Mouse (Mus musculus) heart, adult 11 months (tissue): Measurements from ENCODE around the gene Isoc2b.
"Not testable (repeated sequence)": the region's sequence is repeated elsewhere in the genome, so short reads cannot be mapped to it uniquely, and the experiment has no call there.

Experiments used
- DNase-seq: peaks from one replicate; pipeline ENCODE4 v3.0.0; 2022

Isoc2b gene

DNA sequence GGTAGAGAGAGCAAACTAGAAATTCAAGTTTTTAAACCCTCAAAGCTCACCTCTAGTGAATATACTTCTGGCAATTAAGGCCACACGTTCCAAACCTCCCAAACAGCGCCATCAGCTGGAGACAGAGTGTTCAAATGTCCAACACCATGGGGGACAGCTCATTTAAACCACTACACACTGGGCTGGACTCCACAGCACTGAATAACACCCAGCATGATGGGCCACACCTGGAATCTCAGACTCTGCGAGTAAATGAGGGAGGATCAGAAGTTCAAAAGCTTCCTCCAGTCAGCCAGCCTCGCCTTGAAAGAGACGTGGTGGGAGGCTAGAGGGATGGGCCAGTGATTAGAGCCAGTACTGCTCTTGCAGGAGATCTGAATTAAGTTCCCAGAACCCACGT lies at the start of gene Isoc2b:
Gene Isoc2b (minus strand): TSS at position 126 of the 400 bp plus-strand sequence.
- peak; percentile 80 for DNase-seq

DNA sequence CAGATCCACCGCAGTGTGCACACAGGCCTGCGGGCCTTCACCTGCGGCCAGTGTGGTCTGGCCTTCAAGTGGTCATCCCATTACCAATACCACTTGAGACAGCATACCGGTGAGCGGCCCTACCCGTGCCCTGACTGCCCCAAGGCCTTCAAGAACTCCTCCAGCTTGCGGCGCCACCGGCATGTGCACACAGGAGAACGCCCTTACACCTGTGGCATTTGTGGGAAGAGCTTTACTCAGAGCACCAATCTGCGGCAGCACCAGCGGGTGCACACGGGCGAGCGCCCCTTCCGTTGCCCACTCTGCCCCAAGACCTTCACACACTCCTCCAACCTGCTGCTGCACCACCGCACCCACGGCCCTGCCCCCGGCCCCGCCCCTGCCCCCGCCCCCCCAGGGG lies 49.0 kb upstream of the Isoc2b start:
- DNase-seq: peak; percentile 91

DNA sequence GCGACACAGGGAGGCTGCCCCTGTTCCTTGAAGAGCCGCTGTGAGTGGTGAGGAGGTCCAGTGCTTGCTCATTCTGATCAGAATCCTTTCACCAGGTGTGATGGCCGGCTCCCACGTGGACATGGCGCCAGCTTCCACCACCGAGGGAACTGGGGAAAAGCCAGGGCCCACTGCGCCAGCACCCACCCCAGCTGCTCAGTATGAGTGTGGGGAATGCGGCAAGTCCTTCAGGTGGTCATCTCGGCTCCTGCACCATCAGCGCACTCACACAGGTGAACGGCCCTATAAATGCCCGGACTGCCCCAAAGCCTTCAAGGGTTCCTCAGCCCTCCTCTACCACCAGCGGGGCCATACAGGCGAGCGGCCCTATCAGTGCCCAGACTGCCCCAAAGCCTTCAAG lies 48.6 kb upstream of the Isoc2b start:
- peak; percentile 90 for DNase-seq

DNA sequence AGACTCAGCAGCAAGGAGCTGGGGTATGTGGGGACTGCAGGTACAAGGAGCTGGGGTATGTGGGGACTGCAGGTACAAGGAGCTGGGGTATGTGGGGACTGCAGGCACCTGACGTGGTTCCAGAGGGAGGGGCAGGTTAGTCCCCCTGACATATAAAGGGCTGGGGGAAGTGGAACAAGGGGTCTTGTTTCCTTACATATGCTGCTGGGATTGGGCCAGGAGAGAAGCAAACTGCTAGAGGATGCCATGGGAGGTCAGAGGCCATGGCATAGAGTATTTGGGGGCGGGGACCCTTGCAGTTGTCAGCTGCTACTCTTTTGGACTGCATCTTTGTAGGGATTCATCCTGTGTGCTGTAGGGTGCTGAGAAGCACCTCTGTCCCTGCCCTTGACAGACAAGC lies 47.4 kb upstream of the Isoc2b start:
- DNase-seq: peak; percentile 89

DNA sequence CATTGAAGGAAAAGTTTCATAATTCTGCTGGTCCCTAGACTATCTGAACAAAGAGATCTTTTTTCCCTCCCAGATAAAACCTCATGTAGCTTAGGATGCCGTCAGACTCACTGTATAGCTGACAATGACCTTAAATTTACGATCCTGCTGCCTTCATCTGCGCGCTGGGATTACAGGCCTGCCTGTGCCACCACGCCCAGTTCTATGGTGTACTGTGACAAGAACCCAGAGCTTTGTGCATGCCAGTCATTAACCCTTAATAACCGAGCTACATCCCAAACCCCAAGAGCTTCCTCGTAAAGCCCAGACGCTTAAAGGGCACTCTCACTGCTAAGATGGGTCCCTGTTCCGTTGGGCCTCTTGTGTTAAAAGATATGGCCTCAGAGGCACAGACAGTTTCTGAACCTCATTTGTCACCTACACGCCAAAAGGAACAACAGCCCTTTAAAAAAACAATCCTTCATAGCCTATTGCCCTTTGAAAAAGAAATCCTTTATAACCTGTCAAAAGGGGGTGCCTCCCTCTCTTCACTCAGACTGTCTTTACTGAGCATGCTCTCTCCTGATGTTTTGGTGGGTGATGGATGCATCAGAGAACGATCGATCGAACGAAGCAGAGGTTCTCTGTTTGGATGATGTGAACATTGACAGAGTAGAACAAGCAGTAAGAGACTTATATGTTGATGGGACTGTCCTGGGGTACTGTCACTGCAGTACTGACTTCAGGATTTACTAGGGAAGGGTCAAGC lies 45.8 kb upstream of the Isoc2b start:
- no peak for DNase-seq

DNA sequence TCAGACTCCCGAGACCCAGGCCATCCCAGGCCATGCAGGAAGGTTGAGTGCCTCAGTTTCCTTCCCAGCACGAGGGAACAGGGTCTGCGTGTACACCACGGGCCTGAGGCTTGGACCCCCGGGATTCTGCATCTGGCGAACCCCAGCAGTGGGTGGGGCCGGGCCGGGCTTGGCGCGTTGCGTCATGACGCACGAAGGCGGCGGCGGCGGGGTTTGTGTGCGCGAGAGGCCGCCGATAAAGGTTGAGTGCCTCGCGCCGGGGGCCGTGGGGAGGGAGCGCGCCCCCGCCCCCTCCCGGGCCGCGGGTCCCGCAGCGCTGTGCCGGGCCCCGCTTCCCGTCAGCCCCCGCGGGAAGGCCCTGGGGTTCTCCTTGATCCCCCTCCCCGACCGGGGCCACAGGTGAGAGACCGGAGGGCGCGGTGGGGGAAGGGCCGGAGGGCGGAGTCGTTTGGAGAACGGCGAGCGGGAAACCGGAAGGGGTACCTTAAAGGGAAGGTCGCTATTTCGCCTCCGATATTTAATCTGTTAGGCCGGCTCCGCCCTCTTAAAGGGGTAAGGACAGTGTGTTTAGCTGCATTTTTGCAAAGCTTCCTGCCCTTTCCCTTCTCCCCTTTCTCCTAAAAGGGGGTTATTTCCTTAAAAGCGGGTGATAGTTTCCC lies 45.1 kb upstream of the Isoc2b start, which contains the start of gene Zfp628:
Gene Zfp628 (plus strand): TSS at position 211 of the 659 bp plus-strand sequence.
- peak; percentile 99 for DNase-seq

DNA sequence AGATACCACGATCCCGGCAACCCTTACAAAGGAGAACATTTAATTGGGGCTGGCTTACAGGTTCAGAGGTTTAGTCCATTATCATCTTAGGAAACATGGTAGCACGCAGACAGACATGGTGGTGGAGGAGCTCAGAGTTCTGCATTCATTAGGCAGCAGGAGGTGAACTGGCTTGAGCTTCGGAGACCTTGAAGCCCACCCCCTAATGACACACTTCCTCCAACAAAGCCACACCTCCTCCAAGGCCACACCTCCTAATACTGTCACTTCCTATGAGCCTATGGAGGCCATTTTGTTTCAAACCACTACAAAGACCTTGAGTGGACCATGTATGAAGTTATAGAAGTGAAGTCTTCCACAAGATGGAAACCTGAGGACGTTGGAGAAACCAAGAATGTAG lies 42.2 kb upstream of the Isoc2b start:
- DNase-seq: no peak

DNA sequence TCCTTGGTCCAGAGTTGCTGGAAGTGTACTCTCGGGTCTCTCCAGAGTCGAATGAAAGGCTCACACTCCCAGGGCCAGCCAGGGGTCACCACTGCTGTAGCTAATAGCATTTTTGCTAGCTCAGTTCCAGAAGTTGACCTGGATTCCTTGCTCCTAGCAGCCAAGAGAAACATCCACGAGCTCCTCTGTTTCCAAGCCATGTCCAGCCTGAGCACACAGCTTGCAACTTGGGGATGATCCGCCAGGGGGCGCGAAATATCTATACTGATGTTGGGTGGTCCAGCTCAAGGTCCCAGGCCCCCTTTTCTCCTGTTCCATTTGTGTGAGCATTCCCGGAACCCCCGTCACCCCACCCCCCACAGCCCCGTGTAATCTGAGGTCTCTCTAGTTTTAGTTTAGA lies 41.5 kb upstream of the Isoc2b start:
- DNase-seq: peak; percentile 93

DNA sequence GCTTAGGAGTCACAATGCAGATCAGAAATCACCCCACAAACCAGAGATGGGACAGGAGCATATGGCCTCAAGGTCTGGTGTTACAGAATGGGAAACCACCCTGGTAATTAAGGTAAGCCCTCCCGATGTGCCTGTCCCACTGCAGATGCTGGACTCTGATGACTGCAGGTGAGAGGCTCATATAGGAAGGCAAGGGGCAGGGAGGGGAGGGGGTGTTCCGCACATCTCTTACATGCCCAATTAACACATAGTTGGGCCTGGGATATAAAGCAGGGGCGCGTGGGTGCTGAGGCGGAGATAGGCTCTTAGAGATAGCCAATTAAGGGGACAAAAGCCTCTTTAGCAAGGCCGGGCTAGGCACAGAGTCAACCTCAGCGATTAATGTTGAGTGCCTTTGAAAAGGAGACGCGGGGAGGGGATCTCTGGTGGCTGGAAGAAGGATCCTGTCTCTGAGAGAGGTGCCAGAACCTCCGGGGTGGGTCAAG lies 36.5 kb upstream of the Isoc2b start, which contains the start of gene Gm36210:
Gene Gm36210 (minus strand): TSS at position 51 of the 485 bp plus-strand sequence.
- DNase-seq: no peak

DNA sequence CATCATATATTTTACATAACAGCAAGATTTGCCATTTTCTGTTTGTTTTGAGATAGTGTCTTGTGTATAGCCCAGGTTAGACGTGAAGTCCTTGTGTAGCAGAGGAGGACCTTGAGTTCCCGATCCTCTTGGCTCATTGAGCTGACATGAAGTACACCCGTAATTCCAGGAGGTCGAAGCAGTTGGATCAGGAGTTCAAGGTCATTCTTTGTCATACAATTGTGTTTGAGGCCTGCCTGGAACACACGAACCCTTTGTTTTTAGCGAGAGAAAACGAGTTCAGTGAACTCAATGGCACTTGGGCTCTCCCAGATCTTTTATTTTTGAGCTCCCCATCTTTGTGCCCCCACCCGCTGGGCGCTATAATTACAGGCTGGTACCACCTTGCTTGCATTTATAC lies 32.3 kb upstream of the Isoc2b start:
- no peak for DNase-seq

DNA sequence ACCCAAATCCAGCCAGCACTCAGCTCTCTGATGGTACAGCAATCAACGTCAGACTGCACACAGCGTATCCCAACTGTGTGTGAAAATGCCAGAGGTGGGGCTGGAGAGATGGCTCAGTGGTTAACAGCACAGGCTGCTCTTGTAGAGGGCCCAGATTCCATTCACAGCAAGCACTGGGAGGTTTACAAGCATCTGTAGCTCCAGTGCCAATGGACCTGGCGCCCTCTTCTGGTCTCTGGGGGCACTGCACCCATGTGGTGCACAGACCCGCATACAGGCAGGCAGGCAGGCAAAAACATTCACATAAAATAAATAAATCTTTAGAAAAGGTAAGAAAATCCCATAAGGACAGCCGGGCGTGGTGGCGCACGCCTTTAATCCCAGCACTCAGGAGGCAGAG lies 31.1 kb upstream of the Isoc2b start:
- DNase-seq: no peak

DNA sequence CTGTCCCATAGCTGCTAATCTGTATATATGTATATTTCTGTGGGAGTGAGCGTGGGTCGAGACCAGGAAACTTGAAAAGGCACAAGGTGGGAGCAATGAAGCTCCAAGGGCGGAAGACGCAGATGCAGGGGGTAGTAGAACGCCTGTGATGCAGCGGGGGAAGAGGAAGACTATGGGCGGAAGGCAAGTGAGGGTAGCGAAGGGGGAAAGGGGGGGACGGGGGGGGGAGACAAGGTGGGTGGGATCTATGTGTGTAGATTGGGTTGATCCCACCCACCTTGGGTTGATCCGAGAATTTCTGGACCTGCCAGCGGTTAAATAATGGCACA lies 30.4 kb upstream of the Isoc2b start:
- no peak for DNase-seq

DNA sequence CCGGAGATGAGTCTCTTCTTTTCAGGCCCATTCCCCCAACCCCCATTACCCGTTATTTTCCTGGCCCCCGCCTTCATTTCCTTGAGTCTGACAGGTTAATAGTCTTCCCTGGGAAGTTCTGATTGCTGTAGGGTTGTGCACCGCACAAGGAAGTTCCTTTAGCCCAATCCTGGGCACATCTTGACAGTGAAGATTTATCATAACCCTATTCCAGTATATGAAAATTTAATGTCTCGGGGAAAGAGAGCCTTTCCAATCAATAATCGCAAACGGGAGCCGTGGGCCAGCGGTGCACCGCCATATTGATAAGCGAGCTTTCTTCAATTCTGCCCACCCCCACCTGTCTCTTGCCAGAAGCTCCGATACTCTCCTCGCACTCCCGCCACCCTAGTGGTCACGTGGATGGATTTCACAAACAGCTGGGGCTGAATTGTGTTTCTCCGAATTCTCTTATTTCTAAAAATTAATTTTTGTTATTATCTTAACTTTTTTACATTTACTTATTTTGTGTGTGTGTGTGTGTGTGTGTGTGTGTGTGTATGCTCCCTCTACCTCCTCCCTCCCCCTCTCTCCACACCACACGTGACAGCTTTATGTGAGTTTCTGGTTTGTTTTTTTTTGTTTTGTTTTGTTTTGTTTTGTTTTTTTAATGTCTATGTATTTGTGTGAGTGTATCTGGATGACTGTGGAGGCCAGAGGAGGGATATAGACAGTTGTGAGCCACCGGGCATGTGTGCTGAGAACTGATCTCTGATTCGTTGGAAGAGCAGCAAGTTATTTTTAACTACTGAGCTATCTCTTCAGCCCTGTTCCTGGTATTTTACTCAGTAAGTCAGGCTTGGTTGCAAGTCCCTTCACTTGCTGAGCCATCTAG lies 29.8 kb upstream of the Isoc2b start:
- peak; percentile 93 for DNase-seq

DNA sequence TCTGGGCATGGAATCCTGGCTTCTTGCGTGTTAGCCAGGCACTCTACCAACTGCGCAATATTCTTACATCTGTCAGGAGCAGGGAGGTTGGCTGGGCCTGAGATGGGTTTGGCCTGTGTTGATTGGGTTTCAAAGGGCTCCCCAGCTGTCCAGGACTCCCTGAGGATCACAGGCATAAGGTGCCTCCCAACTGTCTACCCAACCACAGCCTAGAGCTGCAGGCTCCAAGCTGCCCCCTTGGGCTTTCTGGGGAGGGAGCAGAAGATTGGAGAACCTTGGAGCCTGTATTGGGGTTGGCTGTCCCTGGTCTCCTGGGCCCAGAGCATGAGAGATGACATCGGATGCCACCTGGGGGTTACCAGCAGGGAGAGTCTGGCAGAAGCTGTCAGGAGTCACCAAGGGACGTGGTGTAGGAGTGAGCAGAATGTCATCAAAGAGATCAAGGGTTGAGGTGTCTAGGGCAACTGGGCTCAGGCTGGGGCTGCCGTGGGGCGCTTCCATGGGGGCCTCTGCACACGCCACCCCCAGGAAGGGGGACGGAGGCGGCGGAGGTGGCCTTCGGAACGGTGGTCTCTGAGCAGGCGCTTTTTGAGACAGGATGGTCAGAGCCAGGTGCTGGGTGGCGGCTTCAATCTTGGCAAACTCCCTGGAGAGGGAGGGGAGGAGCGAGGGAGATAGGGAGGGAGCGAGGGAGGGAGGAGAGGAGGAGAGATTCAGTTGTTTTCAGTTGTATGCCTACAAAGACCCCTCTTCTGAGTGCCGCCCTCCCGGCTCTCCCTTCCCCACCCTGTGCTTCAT lies 29.0 kb upstream of the Isoc2b start:
- no peak for DNase-seq

DNA sequence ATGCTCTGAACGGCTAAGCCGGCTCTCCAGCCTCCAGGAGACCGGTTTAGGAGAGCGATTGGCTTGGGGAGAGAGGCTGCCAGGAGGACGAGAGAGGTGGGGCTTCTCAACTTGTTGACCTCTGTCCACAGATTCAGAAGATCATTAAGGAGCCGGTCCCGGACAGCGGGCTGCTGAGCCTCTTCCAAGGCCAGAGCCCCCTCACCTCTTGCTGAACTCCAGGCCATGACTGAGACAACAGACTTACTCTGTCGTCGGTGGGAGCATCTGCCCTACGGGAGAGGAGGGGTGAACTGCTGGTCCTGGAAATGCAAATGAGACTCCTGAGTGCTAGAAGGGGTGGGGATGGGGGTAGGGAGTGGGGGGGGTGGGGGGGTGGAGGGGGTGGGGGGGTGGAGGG lies 25.1 kb upstream of the Isoc2b start:
- no peak for DNase-seq

DNA sequence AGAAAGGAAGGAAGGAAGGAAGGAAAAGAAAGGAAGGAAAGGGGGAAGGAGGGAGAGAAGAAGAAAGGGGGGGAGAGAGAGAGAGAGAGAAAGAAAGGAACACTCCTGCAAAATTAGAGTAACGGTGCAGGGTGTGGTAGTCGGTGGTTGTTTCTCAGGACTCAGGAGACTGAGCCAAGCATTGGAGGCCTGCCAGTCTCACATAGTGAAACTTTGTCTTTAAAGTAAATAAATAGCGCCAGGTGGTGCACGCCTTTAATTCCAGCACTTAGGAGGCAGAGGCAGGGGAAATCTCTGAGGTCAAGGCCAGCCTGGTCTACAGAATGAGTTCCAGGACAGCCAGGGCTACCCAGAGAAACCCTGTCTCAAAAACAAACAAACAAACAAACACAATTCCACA lies 16.6 kb upstream of the Isoc2b start:
- DNase-seq: no peak

DNA sequence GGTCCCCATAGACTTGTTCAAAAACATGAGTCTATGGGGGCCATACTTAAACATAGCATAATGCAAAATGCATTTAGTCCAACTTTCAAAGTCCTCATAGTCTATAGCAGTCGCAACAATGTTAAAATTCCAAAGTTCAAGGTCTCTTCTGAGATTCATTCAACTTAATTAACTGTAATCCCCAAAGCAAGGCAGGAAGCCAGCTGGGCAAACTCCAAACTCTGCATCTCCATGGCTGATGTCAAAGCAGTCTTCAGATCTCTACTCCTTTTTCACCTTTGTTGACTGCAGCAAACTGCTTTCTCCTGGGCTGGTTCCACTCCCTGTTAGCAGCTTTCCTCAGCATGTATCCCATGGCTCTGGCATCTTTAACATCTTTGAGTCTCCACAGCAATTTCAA lies 9.0 kb upstream of the Isoc2b start:
- not testable (repeated sequence) for DNase-seq

DNA sequence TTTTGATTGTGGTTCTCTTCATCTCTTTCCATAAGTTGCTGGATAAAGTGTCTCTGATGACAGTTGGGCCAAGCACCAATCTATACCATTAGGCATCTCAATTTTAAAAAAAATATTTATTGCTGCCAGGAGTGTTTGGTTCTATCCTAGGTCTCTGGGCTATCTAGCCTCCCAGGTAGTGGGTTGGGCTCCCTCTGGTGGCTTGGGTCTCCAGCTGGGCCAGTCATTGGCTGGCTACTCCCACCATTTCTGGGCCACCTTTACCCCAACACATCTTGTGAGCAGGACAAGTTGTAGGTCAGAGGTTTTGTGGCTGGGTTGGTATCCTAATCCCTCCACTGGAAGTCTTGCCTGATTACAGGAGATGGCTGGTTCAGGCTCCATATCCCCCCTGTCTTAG lies 8.1 kb upstream of the Isoc2b start:
- DNase-seq: no peak

DNA sequence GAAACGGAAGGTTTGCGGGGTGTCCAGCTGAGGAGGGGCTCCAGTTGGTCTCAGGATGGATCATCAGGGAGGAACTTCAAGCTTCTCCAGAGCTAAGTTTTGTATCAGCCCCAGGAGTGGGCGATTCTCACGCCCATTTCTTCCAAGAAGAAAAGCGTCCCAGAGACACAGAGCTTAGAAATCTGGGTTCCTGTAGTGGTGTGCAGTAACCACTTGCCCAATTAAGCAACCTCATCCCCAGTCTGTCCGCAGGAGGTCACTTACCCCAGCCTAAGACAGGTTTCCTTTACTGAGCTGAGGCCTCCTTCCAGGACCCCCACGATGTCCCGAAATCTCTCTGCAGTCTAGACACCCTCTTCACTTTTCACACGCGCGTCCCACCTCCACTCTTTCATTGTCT lies 7.2 kb upstream of the Isoc2b start:
- DNase-seq: no peak

DNA sequence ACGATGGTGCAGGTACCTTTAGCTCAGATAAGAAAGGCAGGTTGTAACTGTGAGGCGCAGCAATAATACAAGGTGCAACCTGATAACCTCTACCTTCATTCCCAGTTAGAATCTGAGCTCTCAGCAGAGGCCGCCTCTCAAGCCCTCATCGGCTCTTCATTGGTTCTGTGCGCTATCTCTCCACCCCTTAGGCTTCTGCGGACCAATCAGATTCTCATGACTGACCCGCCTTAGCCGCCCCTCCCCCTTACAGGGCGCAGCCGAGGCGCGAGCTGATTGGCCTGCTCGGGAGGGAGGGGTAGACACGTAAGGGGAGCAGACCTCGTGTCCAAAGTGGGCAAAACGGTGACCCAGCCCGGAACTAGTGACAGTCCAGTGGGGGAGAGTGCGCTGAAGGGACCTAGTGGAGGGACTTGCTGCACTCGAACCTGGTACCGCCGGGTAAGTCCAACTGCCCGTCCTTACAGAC lies 6.7 kb upstream of the Isoc2b start, which contains the start of gene Isoc2a:
Gene Isoc2a (plus strand): TSS at position 401 of the 469 bp plus-strand sequence.
- DNase-seq: peak; percentile 100

DNA sequence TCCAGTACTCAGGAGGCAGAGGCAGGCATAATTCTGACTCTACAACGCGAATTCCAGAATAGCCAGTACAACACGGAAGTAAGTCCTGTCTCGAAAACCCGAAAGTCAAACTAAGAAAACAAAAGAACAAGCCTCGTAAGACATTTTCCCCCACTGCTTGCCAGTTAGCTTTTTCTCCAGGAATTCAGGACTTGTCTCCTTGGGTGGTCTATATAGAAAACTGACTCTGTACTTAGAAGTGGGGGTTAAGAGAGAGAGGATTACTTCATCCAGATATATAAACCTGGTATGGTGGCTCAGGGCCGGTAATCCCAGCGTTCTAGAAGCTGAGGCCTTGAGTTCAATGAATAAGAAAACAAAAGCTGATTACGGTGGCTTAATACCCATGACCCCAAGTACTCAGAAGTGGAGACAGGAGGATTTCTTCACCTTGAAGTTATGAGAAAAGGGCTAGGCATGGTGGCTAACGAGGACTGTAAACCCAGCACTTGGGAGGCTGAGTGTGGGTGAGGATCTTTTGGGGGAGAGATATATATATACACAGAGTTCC lies 3.4 kb downstream of the Isoc2b start:
- DNase-seq: no peak
